ENCODE assay signal across 18 mouse cellular contexts in genomic region chr3:83938871-83939270, GRCm38 (mm10).
DNase-seq lines count a peak whose midpoint lies in the region; ATAC-seq and TF ChIP-seq lines count a peak whose summit lies in the region.
"Had no signal": no experiment of that assay in that cellular context is flagged by ENCODE, and none has a peak within 500 bp of the region (broad histone marks: within the 10 kb centered on the region; RNA-seq: fewer than 3 reads in every experiment).

No protein-coding gene starts in this region.

- no peak overlapping the region for H3K9ac ChIP-seq in lung, embryonic 16.5 days (ENCODE audit: low read length)
- H3K9ac ChIP-seq in stomach, embryonic 16.5 days (ENCODE audit: low read length): no peak overlapping the region
- H3K9ac ChIP-seq: forebrain, embryonic 15.5 days; heart, embryonic 12.5 days; hindbrain, embryonic 15.5 days; liver, embryonic 15.5 days; midbrain, embryonic 12.5 days had no signal

- no peak overlapping the region for H3K4me2 ChIP-seq in lung, embryonic 16.5 days (ENCODE audit: low read depth, low read length)
- no peak overlapping the region for H3K4me2 ChIP-seq in stomach, embryonic 16.5 days (ENCODE audit: low read depth, low read length)
- H3K4me2 ChIP-seq: forebrain, embryonic 15.5 days; heart, embryonic 12.5 days; hindbrain, embryonic 15.5 days; liver, embryonic 15.5 days; midbrain, embryonic 12.5 days had no signal

- no peak for TF ChIP-seq CTCF in gastrocnemius, adult 2 months (IDR thresholded peaks at IDR 0.05)

- no peaks in the 10 kb centered on the region for H3K9me3 ChIP-seq in lung, embryonic 16.5 days (ENCODE audit: control insufficient read depth, low read length)
- H3K9me3 ChIP-seq in stomach, embryonic 16.5 days (replicated peaks; ENCODE audit: control insufficient read depth, low read length): no peaks in the 10 kb centered on the region
- H3K9me3 ChIP-seq: forebrain, embryonic 15.5 days; heart, embryonic 12.5 days; hindbrain, embryonic 15.5 days; liver, embryonic 15.5 days; midbrain, embryonic 12.5 days had no signal

- intact Hi-C loops in gastrocnemius, adult 2 months (cut with DNase I): no loop called here

- peak; percentile 51 for DNase-seq in gastrocnemius, adult 2 months
- no peak for DNase-seq in gastrocnemius, postnatal 10 days
- DNase-seq in lung, adult 18-20 months: no peak
- DNase-seq in gastrocnemius, postnatal 25 days: peak; percentile 27
- DNase-seq in c-Kit-positive CD71-positive TER-119-positive erythroid progenitor cells, embryonic 14.5 days (ENCODE audit: low spot score): no peak
- DNase-seq in cerebellum, adult 9-11 months: no peak
- DNase-seq: cerebellum, postnatal 10 days; embryo, embryonic 11 days; right cerebral cortex, postnatal 25 days; thymus, adult 18-20 months had no signal

- H3K4me1 ChIP-seq in lung, embryonic 16.5 days (replicated peaks; ENCODE audit: control insufficient read depth, insufficient read depth, low read length): no peaks in the 10 kb centered on the region
- 0 out of 2 replicates have a peak, but pooled peaks cover 3% of the 10 kb centered on the region for H3K4me1 ChIP-seq in stomach, embryonic 16.5 days (ENCODE audit: control insufficient read depth, insufficient read depth, low read length)
- H3K4me1 ChIP-seq: forebrain, embryonic 15.5 days; heart, embryonic 12.5 days; hindbrain, embryonic 15.5 days; liver, embryonic 15.5 days; midbrain, embryonic 12.5 days had no signal

- H3K4me3 ChIP-seq in gastrocnemius, adult 2 months: no peak overlapping the region
- H3K4me3 ChIP-seq in lung, embryonic 16.5 days (ENCODE audit: low read length): no peak overlapping the region
- no peak overlapping the region for H3K4me3 ChIP-seq in stomach, embryonic 16.5 days (replicated peaks; ENCODE audit: low read length)
- H3K4me3 ChIP-seq: forebrain, embryonic 15.5 days; heart, embryonic 12.5 days; hindbrain, embryonic 15.5 days; liver, embryonic 15.5 days; midbrain, embryonic 12.5 days had no signal

- no peaks in the 10 kb centered on the region for H3K27me3 ChIP-seq in lung, embryonic 16.5 days (ENCODE audit: control insufficient read depth, insufficient read depth, low read depth, low read length)
- no peaks in the 10 kb centered on the region for H3K27me3 ChIP-seq in stomach, embryonic 16.5 days (ENCODE audit: control insufficient read depth, insufficient read depth, low read length)
- H3K27me3 ChIP-seq: forebrain, embryonic 15.5 days; heart, embryonic 12.5 days; hindbrain, embryonic 15.5 days; liver, embryonic 15.5 days; midbrain, embryonic 12.5 days; Patski had no signal

- WGBS in lung, embryonic 16.5 days: 55% methylated on average over 5 of the region's 5 CpGs
- 44% methylated on average over 5 of the region's 5 CpGs for WGBS in stomach, embryonic 16.5 days

- H3K36me3 ChIP-seq in lung, embryonic 16.5 days (ENCODE audit: control insufficient read depth, insufficient read depth, low read length): peaks cover 18% of the 10 kb centered on the region
- peaks cover 10% of the 10 kb centered on the region for H3K36me3 ChIP-seq in stomach, embryonic 16.5 days (ENCODE audit: control insufficient read depth, insufficient read depth, low read length)

- H3K27ac ChIP-seq in gastrocnemius, adult 2 months: no peak overlapping the region
- no peak overlapping the region for H3K27ac ChIP-seq in lung, embryonic 16.5 days (ENCODE audit: low read length)
- 0 out of 2 replicates have a peak overlapping the region, but pooled peaks have one; percentile 10 for H3K27ac ChIP-seq in stomach, embryonic 16.5 days (ENCODE audit: low read length)
- H3K27ac ChIP-seq: forebrain, embryonic 15.5 days; hindbrain, embryonic 15.5 days; liver, embryonic 15.5 days; midbrain, embryonic 12.5 days had no signal

- ATAC-seq in lung, embryonic 16.5 days (ENCODE audit: low read depth): peak; percentile 51; the same call in 1 of the 2 replicates
- peak; percentile 73; the same call in 1 of the 2 replicates for ATAC-seq in stomach, embryonic 16.5 days (ENCODE audit: insufficient read depth, low FRiP score)
- ATAC-seq: forebrain, embryonic 15.5 days; Patski had no signal

Comparison
In these comparisons a context has a peak if more than half of its experiments do, and no peak if none do; other contexts are left out.
1. DNase-seq: peak in gastrocnemius, adult 2 months (single experiment) and gastrocnemius, postnatal 25 days (single experiment); none in gastrocnemius, postnatal 10 days (single experiment), lung, adult 18-20 months (0 of 2), c-Kit-positive CD71-positive TER-119-positive erythroid progenitor cells, embryonic 14.5 days (single experiment) and cerebellum, adult 9-11 months (single experiment).